Mouse (Mus musculus) ovary, adult 18-20 months (tissue): ENCODE measurements around the gene Eif3f.

ENCODE experiments used
- DNase-seq: peaks from one replicate; pipeline ENCODE4 v3.0.0; 2022; ENCODE audit warnings: low spot score, mixed read lengths

The Eif3f gene

DNA sequence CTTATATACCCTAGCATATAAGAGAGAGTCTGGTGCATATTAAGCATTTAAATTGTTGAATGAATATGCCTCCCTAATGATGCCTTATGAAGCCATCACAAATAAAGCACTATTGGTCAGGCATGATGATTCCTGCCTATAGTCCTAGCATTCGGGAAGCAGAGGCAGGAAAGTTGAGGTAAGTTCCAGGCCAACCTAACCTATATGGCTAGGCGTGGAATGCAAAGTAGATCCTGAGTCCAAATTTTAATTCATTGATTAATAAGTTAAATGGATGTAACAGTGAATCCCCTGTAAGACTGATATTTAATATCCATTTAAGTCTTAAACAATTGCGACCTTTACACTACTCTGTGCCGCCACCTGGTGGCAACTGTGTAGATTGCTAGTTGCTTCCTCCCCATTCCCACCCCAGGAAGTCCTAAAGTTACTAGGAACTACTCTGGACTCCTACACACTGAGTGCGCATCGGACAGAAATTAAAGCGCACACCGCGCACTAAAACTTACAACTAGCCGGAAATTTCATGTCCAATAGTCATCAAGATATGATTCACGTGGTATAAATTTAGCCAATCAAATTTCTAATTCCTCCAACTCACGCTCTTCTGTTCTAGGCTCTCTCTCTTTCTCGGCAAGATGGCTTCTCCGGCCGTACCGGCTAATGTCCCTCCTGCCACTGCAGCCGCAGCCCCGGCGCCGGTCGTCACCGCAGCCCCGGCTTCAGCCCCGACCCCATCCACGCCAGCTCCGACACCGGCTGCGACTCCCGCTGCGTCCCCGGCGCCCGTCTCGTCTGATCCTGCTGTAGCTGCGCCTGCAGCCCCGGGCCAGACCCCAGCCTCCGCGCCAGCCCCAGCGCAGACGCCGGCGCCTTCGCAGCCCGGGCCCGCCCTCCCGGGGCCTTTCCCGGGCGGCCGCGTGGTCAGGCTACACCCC lies at the start of gene Eif3f:
Eif3f (plus strand) TSS at position 624 of the 938 bp plus-strand sequence.
- peak; percentile 91 for DNase-seq

DNA sequence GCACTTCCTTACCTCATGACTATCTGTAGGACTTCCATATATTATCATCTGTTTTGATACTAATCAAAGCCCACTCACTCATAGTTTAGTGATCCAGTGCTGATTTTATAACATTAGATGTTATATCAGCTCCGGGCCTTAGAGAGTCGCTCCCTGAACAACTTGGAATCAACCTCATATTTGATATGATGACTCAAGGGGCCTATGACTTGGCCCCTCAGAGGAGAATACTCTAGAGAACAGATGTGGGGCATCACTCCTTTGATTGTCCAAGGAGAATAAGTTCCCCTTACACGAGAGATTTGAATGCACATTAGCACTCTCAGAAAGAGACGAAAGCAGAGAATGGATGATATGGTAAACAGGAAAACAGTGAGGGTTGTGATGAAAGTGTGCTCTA lies 49.3 kb upstream of the Eif3f start, which contains the start of gene Olfr518:
Olfr518 (minus strand) TSS at position 101 of the 400 bp plus-strand sequence.
- no peak for DNase-seq

DNA sequence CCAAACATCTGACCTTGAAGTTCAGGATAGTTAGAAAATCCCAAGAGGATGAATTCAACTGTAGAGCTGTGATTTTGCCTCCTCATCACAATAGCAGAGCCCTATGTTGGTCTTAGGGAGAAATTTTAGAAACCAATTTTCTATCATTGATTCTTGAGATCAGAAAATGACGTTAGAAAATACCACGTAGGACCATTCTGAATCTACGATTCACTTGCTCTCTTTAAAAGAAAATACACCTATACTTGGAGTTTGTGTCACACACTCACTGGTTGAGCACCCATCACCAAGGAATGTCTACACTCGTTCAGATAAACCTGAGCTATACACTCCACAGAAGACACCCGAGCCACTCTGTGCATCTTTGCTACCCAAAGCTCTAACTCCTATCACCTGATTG lies 39.9 kb upstream of the Eif3f start, which contains the start of gene Olfr519:
Olfr519 (minus strand) TSS at position 101 of the 400 bp plus-strand sequence.
- DNase-seq, result no peak

DNA sequence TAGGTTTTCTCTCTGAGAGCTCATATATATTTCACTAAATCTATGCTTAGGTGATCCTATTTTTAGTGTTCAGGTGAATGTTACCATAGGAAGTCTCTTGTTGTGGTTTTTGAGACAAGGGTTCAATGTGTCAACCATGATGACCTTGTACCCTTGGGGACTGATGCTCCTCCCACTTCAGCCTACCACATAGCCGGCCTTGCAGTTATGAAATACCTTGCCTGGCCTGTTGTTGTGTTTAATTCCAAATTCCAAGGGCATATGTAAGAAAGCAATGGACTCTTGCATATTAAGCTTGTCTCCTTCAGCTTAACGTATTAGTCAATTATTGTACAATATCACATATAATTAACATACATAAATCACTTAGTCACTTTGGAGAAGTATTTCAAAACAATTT lies 30.2 kb upstream of the Eif3f start:
- DNase-seq, result no peak

DNA sequence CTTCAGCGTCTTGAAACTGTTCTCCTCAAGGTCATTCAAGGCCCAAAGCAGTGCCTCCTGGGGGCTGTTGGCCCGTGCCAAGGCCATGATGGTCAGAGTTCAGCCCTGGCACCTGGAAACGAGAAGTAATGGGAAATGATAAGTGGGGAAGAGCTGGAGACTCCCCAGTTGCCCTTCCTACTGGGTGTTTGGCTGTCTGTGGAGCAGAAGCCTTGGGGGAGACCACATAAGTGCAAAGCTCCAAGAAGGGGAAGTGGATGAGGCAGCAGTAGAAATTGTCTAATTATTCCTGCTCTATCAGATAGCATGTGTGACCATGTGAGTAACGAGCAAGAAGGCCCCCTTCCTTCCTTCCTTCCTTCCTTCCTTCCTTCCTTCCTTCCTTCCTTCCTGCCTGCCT lies 7.2 kb upstream of the Eif3f start:
- no peak for DNase-seq

DNA sequence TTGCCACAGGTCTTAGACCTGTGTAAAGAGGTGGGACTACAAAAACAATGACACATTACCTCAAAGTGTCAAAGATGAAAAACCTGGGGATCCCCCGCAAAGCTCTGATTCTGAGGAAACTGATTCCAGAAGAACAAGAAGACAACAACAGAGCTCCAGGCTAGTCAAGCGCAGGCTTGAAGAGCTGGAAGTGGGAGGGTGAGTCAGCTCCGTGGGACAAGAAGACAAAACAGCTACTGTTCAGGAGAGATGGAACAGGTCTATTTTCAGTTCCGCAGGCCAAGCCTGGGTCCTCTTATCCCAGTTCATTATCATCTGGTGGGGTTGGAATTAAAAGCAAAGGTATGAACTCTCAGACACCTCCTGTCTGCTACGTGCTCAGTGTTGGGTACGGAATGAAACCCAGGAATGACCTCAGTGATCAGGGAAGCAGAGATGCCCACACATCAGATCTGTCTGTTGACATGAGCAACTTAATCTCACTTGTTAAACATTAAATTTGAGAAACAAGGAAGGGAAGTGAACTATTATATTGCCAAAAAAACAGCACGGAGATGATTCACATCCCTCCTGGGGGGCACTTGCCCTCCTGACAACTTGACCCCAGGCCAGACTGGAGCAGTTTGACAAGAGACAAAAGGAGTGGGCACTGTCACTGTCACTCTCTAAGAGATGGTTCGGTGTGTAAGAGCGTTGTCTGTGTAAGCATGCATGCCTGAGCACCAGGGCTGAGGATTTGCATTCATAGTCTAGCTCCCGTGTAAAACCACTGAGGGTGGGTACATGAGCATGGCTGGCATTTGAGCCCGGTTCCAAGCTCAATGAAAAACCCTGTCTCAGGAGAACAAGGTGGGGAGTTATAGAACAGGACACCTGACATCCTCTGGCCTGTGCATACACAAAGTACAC lies 5.7 kb upstream of the Eif3f start:
- DNase-seq, result no peak

DNA sequence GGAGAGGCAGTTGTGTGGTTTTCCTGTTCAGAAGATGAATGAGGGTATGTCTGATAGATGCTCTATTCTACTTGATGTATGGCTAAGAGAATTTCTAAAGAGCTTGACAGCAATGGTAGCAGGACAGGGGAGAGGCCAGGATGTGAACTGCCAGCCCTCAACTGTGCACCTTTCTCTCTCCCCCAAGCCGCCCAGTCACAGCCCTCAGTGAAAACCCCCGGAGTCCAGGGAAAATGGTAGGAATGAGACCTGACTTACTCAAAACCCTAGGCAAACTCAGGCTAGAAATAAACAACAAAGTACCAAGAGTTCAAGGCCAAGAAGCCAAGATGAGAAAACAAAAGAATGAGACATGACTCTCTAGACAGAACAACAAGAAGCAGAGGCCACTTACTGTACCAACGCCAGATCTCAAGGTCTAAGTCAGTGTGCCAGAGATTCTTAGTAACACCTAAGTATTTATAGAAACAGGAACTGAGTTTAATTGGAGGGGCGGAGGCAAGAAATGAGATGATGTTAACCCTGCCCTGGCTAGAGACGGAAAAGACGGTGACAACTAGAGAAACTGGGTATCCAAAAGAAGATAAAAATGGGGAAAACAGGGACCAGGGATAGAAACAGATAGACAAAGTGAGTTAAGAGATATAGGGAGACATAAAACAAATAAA lies 4.4 kb upstream of the Eif3f start, which contains the start of gene Nlrp10:
Nlrp10 (minus strand) TSS at position 453 of the 668 bp plus-strand sequence.
- no peak for DNase-seq

DNA sequence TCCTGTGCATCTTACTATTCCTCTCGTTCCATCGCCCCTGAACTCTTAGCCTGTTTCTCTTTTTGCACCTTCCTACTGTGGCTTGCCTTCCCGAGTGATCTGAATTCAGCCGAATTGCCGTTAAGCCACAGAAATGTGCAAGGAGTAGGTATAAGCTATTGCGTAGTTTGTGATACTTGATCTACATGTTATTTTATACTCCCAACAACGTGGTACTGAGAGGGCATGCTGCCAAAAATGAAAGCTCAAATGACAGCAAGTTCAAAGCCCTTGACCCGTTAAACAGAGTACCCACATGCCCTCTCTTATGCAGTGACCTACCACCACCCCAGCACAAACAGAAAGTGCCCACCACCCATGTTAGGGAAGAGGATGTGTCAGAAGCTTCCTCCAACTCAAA lies 619 bp downstream of the Eif3f start:
- DNase-seq, result no peak

DNA sequence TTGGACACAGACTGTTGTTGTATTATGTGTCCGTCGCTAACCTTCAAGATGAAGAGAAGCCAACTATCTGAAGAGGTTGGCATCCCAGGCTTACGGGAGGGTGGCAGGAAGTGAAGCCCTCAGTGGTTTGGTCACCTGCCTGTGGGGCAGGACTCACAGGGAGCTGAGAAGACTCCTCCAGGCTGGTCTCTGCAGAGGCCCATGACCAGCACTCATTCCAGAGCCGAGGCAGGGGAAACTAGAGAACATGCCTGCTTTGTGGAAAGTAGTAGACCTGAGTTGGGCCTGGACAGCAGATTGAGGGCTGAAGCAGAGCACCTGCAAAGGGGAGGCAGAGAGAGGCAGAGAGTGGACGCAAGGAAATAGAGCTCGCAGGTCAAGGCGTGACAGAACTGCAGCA lies 1.2 kb downstream of the Eif3f start:
- no peak for DNase-seq

DNA sequence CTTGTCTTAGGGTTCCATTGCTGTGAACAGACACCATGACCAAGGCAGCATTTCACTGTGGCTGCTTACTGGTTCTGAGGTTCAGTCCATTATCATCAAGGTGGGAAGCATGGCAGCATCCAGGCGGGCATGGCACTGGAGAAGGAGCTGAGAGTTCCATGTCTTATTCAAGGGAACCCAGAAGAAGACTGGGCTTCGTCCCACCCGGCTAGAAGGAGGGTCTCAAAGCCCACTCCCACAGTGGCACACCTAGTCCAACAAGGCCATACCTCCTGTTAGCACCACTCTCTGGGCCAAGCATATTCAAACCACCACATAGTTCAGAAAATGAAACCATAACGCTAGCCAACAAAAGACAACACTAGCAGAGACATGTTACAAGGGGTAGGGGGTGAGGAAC lies 2.4 kb downstream of the Eif3f start:
- DNase-seq, result no peak

DNA sequence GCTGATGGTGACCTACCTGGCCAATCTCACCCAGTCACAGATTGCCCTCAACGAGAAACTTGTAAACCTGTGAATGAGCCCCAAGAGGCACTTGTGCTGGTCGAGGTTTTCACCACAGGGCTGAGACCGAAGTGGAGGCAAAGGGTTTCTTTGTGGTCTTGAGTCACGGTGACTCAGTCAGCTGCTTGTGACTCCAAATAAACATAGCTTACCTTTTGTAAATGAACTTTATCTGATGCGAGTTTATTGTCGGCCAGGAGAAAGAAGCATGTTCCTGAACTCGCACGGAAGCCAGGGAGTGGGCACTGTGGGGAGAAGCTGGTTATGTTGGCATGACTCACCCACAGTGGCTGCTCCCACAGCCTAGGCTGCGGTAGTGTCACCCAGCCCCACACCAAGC lies 7.2 kb downstream of the Eif3f start:
- no peak for DNase-seq

DNA sequence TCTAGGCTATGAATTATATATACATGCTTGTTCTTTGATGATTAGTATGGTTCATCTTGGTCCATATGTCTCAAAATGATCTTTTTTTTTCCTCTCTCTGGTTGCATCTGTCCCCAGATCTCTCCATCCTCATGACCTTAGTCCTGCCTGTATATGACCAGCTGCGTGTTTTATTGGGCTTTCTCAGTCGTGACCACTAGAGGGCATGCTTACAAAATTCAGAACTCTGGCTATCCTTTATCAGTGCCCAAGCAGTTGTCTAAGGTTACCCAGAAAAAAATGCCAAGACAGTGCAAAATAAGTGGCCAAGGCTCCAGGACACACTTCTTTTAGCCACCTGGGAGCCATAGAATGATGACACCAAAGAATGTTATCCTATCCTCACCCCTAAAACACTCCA lies 9.8 kb downstream of the Eif3f start:
- DNase-seq, result no peak

DNA sequence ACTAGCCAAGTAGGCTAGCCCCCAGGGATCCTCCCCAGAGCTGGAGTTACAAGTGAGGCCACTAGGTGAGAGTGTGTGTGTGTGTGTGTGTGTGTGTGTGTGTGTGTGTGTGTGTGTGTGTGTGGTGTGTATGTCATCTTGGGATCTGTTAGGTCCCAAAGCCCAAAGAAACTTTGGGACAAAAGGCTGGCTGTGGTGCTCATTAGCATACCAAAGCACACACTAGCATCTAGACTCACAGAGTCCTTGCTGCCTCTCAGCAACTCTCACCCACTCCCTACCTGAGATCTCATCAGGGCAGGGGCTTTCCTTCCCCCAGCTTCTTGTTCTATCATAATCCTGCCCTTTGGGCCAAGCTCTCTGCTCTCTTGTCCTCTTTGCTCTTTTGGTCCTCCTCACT lies 14.4 kb downstream of the Eif3f start:
- no peak for DNase-seq

DNA sequence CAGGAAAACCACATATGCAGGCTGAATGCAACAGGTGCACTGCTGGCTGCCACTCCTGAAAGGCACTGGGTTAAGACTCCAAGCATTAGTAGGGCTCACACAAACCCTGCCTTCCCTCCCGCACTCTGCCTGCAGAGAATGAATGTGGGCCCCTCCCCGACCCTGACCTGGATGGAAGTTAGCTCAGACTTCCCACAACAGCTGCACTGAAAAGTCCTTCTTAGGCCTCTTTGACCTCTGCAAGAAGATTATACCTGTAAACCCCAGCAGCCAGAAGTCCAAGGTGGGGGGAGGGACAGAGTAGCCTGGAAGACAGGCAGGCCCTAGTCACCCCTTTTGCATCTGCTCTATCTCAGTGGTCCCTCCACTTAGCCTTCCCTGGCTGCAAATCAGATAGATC lies 15.1 kb downstream of the Eif3f start:
- DNase-seq, result no peak

DNA sequence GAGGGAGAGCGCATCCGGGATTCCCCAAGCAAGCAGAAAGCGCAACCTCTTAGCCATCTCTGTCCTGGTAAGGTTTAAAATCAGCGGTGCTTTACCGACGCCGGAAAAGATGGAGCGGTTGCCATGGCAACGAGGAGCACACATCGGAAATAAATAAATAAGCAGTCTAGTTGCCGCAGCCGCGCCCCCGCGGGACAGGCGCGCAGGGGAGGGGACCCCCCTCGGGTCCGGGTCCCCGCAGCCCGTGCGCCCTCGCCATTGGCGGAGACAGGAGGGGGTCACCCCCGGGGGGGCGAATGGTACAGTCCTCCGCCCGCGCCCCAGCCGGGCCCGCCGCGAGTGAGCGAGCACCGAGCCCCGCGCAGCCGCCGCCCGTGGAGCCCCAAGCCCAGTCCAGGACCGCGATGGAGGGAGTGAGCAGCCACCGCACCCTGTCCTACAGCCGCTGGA lies 16.1 kb downstream of the Eif3f start, which contains the start of gene Tub:
Tub (plus strand) TSS at position 27 of the 450 bp plus-strand sequence.
- DNase-seq, result peak; percentile 31

DNA sequence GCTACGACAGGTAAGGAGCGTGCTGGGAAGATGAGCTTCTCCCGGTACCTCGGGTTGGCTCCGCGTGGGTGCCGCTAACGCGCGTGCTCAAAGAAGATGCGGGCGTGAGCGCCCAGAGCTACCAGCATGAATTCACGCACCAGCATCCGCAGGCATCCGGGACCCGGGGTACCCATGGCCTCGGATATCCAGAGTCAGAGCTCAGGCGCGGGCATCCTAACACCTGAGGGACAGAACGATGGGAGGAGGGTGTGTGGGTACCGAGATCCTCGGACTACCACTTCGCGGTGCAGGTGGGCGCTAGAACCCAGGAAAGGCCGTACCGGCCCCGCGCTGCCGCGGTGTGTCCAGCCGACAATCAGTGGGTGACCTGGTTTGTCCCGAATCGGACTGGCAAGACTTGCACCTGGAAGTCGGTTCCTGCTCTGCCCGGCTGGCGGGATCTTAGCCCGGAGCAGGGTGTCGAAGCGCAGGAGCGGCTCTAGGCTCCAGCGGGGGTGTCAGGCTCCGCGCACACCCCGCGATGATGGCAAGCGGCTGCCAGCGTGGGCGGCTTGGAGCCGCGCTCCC lies 16.6 kb downstream of the Eif3f start:
- DNase-seq, result no peak

DNA sequence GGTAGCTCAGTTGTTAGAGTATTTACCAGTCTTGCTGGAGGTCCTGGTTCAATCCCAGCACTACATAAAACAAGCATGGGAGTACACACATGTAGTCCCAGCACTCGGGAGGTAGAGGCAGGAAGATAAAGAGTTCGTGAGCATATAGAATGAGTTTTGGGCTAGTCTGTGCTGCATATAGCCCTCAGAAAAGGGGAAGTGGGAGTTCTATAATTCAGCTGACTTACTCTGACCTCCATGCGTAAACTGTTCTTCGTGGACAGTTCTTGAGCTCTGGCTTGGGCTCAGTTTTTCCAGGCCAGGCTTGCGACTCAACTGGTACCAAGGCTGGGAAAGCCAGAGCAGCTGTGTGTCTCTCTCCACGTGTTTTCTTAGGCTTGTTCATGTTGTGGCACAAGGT lies 18.6 kb downstream of the Eif3f start:
- DNase-seq, result no peak

DNA sequence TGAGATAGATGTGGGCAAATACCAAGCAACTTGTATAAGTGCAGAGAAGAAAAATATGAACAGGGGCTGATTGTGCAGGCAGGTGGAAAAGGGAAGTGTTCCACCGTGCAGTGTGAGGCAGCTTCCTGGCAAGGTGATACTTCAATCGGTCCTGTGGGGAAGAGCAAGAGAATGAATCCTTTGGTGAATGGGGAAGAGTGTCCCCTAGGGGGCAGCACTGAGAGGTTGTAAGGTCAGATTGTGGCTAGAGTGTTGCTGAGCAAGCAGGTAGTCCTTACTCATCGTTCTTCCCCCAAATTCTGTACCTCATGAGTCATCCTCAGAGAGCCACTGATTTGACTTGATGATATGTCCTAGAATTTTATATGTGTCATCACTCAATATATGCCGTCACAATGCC lies 20.0 kb downstream of the Eif3f start:
- no peak for DNase-seq

DNA sequence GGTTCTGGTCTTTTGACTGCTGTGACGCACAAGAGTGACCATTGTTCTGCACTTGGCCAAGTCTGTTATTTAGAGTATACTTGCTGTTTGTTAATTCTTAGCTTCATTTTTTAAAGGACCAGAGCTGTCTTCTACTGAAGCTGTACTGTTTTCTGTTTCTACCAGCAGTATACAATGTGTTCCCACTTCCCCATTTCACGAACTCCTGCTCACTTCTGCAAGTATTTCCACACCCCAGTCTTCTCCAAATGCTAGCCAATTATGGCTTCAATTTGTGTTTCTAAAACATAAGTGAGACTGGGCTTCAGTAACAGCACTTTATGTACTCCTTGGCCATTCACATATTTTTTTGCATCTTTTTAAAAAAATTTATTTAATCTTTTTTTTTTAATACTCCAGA lies 23.5 kb downstream of the Eif3f start:
- DNase-seq, result no peak

DNA sequence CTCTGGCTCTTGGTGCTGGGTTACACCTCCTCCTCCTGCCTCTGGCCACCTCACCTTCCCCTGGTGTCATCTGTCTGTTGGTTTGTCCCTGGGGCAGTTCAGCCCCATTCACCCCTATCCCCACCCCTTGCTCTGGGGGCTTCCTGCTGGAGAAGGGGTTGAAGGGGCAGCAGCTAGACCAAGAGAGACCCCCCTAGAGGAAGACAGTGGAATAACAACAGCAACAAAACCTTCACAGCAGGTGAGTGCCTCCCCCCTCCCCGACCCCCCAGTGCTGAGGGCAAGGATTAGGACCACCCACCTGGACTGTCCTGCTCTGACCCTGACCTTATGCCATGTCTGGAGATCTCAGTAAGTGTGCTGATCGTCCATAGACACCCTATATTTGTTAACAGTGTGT lies 31.8 kb downstream of the Eif3f start:
- no peak for DNase-seq

DNA sequence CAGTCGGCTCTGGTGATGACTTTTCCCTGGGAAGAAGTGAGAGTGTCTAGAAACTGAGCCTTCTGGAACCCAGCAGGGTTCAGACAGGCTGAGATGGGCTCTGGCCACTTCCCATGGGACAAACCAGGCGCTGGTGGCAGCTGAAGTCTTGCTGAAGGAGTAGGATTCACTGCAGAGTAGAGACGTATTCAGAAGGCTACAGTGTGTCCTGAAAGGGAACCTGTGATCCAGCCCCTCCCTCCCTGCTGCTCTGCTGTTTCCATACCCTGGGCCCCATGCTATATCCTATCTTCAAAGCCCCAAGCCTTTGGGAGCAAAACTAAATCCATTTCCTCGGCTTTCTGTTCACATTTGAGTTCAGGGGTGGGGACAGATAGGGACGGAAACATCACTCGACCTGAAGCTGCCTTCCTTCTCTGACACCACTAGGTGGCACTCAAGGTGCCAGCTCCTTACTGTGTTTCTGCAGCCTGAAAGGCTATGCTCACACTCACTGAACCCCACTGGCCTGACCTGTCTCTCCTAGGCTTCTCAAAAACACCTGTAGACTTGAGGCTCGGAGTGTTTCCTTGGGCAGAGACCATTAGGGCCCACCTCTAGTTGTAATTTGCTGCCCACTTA lies 32.6 kb downstream of the Eif3f start:
- DNase-seq, result no peak
